Mouse (Mus musculus): ENCODE data around the gene Bicd2.

GRCm38 (mm10) chr13:49436170-49436569 is 94.8 kb downstream of the Bicd2 start:
- TF ChIP-seq FLI1 (IDR thresholded peaks at IDR 0.05; ENCODE audit: low read length) (no peak), GATA1 (IDR thresholded peaks at IDR 0.05; ENCODE audit: borderline replicate concordance, low read length) (no peak)

Measured in megakaryocyte, embryonic 14.5 days (primary cell).